Mouse (Mus musculus): ENCODE data around the gene Psmd5.

DNA sequence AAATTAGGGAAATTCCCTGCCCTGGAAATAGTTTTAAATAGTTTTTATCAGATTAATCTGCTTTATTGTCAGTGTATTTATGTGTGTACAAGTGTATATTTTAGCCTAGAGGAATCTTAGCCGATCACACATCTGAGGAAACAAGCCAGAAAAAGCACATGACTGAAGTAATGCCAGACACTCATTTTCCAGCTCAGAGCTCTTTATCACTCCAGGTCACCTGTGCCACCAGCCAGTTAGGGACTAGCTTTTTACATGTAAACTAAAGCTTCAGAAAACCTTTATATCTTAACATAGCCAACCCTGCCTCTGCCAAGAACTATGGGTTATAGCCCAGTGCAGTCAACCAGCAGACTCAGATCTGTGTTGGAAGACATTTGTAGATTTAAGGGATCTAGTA is 70.0 kb downstream of the Psmd5 start:
- peak; percentile 69 for TF ChIP-seq TAL1 (IDR thresholded peaks at IDR 0.05; ENCODE audit: low read length)
- TF ChIP-seq GATA1 (IDR thresholded peaks at IDR 0.05; ENCODE audit: low read length): peak; percentile 62

Measured in erythroblast, embryonic 14.5 days (primary cell).